Mouse (Mus musculus) central nervous system, embryonic 11.5 days (tissue): ENCODE data around the gene 1700067P10Rik. TPM values are rescaled to one million over a fixed set of nuclear protein-coding genes. Genes with fewer than 3 reads are reported as not detected.

Source experiments
- polyA plus RNA-seq: library from polyadenylated mRNA; depleted of rRNA; stranded (reverse); fragments of >200 nt; gene quantifications from 2 replicates; pipeline ENCODE4 v1.2.3, GENCODE M21; 2012; rRNA removed

Gene 1700067P10Rik
- polyA plus RNA-seq: not detected in 2 replicates

DNA sequence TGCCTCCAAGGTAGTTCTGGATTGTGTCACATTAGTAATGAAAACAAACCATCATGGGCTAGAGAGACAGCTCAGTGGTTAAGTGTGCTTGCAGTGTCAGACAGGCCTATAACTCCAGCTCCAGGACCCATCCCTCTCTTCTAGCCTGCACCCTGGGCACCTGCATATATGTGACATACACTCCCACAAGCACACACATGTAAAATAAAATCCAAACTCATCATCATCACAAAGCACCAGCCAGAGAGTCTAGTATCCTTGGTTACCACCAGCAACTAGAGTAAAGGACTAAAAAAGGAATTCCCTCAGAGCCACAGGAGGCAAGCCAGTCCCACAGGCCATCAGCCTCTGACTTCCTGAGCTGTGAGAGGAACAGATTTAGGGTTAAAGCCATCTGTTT lies at the start of gene 1700067P10Rik:
TSS of gene 1700067P10Rik (plus strand) at position 301 of the 400 bp plus-strand sequence.

Other genes starting within 250 kb of the 1700067P10Rik start
- 96.2 and 105 TPM in 2 replicates for gene Foxp4, start 164.7 kb upstream of the 1700067P10Rik start, polyA plus RNA-seq
- gene 1700122O11Rik, start 51.0 kb upstream of the 1700067P10Rik start, polyA plus RNA-seq: not detected in 2 replicates
- 0.02 TPM in 1 of 2 replicates, not detected in the other for gene 9830107B12Rik, start 56.9 kb downstream of the 1700067P10Rik start, polyA plus RNA-seq
- gene A530064D06Rik, start 78.0 kb downstream of the 1700067P10Rik start, polyA plus RNA-seq: 0.05 TPM in 1 of 2 replicates, not detected in the other
- 0.02 and 0.04 TPM in 2 replicates for gene Trem1, start 143.4 kb downstream of the 1700067P10Rik start, polyA plus RNA-seq
- gene Trem3, start 158.5 kb downstream of the 1700067P10Rik start, polyA plus RNA-seq: 0.05 and 0.06 TPM in 2 replicates
- 0.08 and 0.36 TPM in 2 replicates for gene Treml4, start 175.0 kb downstream of the 1700067P10Rik start, polyA plus RNA-seq
- 3.0 and 3.4 TPM in 2 replicates for gene Treml2, start 210.2 kb downstream of the 1700067P10Rik start, polyA plus RNA-seq
- gene B430306N03Rik, start 226.8 kb downstream of the 1700067P10Rik start, polyA plus RNA-seq: 0.20 and 0.24 TPM in 2 replicates